Mouse (Mus musculus): Measurements from ENCODE around the gene Mboat1.

Gene Mboat1

GRCm38 (mm10) chr13:30136243-30136922 is at the start of gene Mboat1:
Gene Mboat1, plus strand, starts transcription at chr13:30136489.
- peak; percentile 23 for DNase-seq (ENCODE audit: low read depth, low spot score)

- peak; percentile 25 for DNase-seq (ENCODE audit: low read depth, low spot score)
Measured at GRCm38 (mm10) chr13:30093086-30093485, 43.2 kb upstream of the Mboat1 start.

- DNase-seq (ENCODE audit: low read depth, low spot score): no peak
Measured at GRCm38 (mm10) chr13:30095851-30096250, 40.4 kb upstream of the Mboat1 start.

GRCm38 (mm10) chr13:30096536-30096935 is 39.8 kb upstream of the Mboat1 start:
- DNase-seq (ENCODE audit: low read depth, low spot score): no peak

GRCm38 (mm10) chr13:30109001-30109600 is 27.2 kb upstream of the Mboat1 start:
- no peak for DNase-seq (ENCODE audit: low read depth, low spot score)

GRCm38 (mm10) chr13:30115792-30116191 is 20.5 kb upstream of the Mboat1 start:
- DNase-seq (ENCODE audit: low read depth, low spot score): no peak

GRCm38 (mm10) chr13:30136923-30137629 is 787 bp downstream of the Mboat1 start:
- no peak for DNase-seq (ENCODE audit: low read depth, low spot score)

GRCm38 (mm10) chr13:30137951-30138350 is 1.7 kb downstream of the Mboat1 start:
- DNase-seq (ENCODE audit: low read depth, low spot score): no peak

- DNase-seq (ENCODE audit: low read depth, low spot score): no peak
Measured at GRCm38 (mm10) chr13:30140149-30140548, 3.9 kb downstream of the Mboat1 start.

- no peak for DNase-seq (ENCODE audit: low read depth, low spot score)
Measured at GRCm38 (mm10) chr13:30140646-30141045, 4.4 kb downstream of the Mboat1 start.

GRCm38 (mm10) chr13:30141996-30142395 is 5.7 kb downstream of the Mboat1 start:
- no peak for DNase-seq (ENCODE audit: low read depth, low spot score)

- DNase-seq (ENCODE audit: low read depth, low spot score): no peak
Measured at GRCm38 (mm10) chr13:30146468-30146867, 10.2 kb downstream of the Mboat1 start.

- DNase-seq (ENCODE audit: low read depth, low spot score): no peak
Measured at GRCm38 (mm10) chr13:30154264-30154663, 18.0 kb downstream of the Mboat1 start.

- no peak for DNase-seq (ENCODE audit: low read depth, low spot score)
Measured at GRCm38 (mm10) chr13:30159626-30160025, 23.3 kb downstream of the Mboat1 start.

- no peak for DNase-seq (ENCODE audit: low read depth, low spot score)
Measured at GRCm38 (mm10) chr13:30163521-30163920, 27.2 kb downstream of the Mboat1 start.

GRCm38 (mm10) chr13:30166138-30167090 is 30.1 kb downstream of the Mboat1 start:
- no peak for DNase-seq (ENCODE audit: low read depth, low spot score)

- DNase-seq (ENCODE audit: low read depth, low spot score): no peak
Measured at GRCm38 (mm10) chr13:30167499-30167898, 31.2 kb downstream of the Mboat1 start.

- no peak for DNase-seq (ENCODE audit: low read depth, low spot score)
Measured at GRCm38 (mm10) chr13:30168803-30169202, 32.5 kb downstream of the Mboat1 start.

- no peak for DNase-seq (ENCODE audit: low read depth, low spot score)
Measured at GRCm38 (mm10) chr13:30170061-30170460, 33.8 kb downstream of the Mboat1 start.

- DNase-seq (ENCODE audit: low read depth, low spot score): no peak
Measured at GRCm38 (mm10) chr13:30174586-30174985, 38.3 kb downstream of the Mboat1 start.

GRCm38 (mm10) chr13:30177356-30177755 is 41.1 kb downstream of the Mboat1 start:
- no peak for DNase-seq (ENCODE audit: low read depth, low spot score)

GRCm38 (mm10) chr13:30185549-30185948 is 49.3 kb downstream of the Mboat1 start:
- DNase-seq (ENCODE audit: low read depth, low spot score): no peak

Measured in ES-CJ7 (cell line).